Mouse (Mus musculus) brain, embryonic 14.5 days (tissue): ENCODE measurements around the gene Magel2.

Source experiments
- CTCF ChIP-seq: fragments of 200-500 bp; IDR thresholded peaks from 2 replicates; pipeline ENCODE4 v1.5.1; 2012; ENCODE audit warnings: inconsistent platforms, mild to moderate bottlenecking, moderate library complexity, borderline replicate concordance; ENCODE audit not compliant: insufficient read depth, insufficient read length; ENCODE audit errors: extremely low read depth
- POLR2A ChIP-seq: fragments of 200-500 bp; IDR thresholded peaks from 2 replicates; pipeline ENCODE4 v1.6.1; 2012; ENCODE audit warnings: mild to moderate bottlenecking, inconsistent platforms, borderline replicate concordance; ENCODE audit not compliant: poor library complexity, insufficient read depth, insufficient read length, severe bottlenecking; ENCODE audit errors: extremely low read depth

DNA sequence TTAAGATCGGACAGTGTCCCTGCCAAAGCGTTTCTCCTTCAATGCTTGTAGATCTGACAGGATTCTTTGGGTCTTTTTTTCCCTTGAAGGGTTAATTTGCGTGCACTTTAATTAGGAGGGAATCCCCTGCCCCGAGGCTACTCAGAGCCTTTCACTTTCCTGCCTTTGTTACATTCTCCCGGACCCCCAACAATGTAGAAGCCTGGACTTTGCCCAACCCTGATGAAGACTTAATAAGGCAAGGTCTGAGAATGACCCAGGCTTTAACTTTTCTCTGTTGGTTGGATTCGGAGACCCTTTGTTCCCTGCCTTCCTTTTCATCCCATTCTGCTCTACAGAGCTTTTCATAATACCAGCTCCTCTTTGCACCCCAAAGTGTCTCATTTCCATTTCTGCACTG is 43.8 kb downstream of the Magel2 start:
- TF ChIP-seq CTCF = no peak
- TF ChIP-seq POLR2A = no peak
